Mouse (Mus musculus): ENCODE data around the gene Hist1h2be.

DNA sequence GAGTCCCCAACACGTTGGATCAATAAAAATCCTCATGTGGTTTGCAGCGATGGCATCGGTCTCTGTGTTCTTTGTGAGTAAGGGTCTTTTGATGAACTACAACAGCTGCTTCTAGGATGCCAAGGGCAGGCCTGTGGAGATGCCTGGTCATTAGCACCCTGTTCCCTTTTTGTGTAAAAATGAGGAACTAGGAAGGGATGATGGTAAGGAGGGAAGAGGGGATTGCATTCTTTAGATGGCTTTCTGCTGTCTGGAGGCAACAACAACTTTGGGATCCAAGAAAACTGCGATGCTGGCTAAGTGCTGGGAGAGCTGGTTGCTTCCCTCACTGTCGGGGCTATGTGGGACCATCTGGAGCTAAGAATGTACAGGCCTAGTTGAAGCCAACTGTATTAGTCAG is 82.7 kb downstream of the Hist1h2be start:
- TF ChIP-seq CTCF (IDR thresholded peaks at IDR 0.05; ENCODE audit: low read depth, low read length) (no peak), POLR2A (IDR thresholded peaks at IDR 0.05; ENCODE audit: borderline replicate concordance, low read depth, low read length) (no peak)
